13 mouse cellular contexts compared by ENCODE assay signal in the genomic region with DNA sequence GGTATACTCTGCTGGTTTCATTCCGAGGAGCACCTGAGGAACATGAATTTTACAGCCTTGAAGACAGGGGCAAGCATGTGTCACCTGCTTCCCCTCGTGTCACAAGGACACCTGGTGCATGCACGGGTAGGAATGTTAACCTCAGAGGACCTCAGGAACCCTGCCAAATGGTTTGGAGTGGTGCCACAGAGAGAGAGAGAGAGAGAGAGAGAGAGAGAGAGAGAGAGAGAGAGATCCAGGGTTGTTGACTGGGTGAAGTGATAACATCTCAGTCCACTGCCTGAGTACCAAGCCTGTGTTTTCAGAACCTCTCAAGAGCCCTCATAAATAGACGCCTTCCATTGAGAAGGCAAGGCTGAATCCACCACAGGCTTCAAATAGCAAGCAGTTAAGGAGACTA. TPM values are rescaled to one million over a fixed set of nuclear protein-coding genes. Genes with fewer than 3 reads are reported as not detected.
DNase-seq lines count a peak whose midpoint lies in the region; ATAC-seq and TF ChIP-seq lines count a peak whose summit lies in the region.
"Had no signal": no experiment of that assay in that cellular context is flagged by ENCODE, and none has a peak within 500 bp of the region (broad histone marks: within the 10 kb centered on the region; RNA-seq: fewer than 3 reads in every experiment).

No protein-coding gene starts in this region.

- H3K9me3 ChIP-seq in kidney, embryonic 16.5 days (ENCODE audit: low read length): no peaks in the 10 kb centered on the region
- no peaks in the 10 kb centered on the region for H3K9me3 ChIP-seq in hindbrain, embryonic 15.5 days
- no peaks in the 10 kb centered on the region for H3K9me3 ChIP-seq in lung, postnatal 0 days (ENCODE audit: low read length)
- H3K9me3 ChIP-seq: embryonic facial prominence, embryonic 15.5 days; midbrain, embryonic 12.5 days had no signal

- no peaks in the 10 kb centered on the region for H3K4me1 ChIP-seq in kidney, embryonic 16.5 days (ENCODE audit: insufficient read depth, low read length)
- peaks cover 19% of the 10 kb centered on the region for H3K4me1 ChIP-seq in hindbrain, embryonic 15.5 days (replicated peaks)
- no peaks in the 10 kb centered on the region for H3K4me1 ChIP-seq in lung, postnatal 0 days (ENCODE audit: insufficient read depth, low read depth, low read length)
- H3K4me1 ChIP-seq: embryonic facial prominence, embryonic 15.5 days had no signal

- no peak for ATAC-seq in kidney, embryonic 16.5 days (ENCODE audit: low FRiP score, low TSS enrichment)
- ATAC-seq in hindbrain, embryonic 15.5 days (ENCODE audit: low FRiP score, low read depth): no peak
- peak; percentile 56 for ATAC-seq in lung, postnatal 0 days

- TF ChIP-seq EP300 in lung, postnatal 0 days (IDR thresholded peaks at IDR 0.05): no peak

- no peak overlapping the region for H3K27ac ChIP-seq in kidney, embryonic 16.5 days (ENCODE audit: low read length)
- H3K27ac ChIP-seq in hindbrain, embryonic 15.5 days (replicated peaks): 0 out of 2 replicates have a peak overlapping the region, but pooled peaks have one; percentile 38
- no peak overlapping the region for H3K27ac ChIP-seq in lung, postnatal 0 days (ENCODE audit: low read length)
- H3K27ac ChIP-seq: embryonic facial prominence, embryonic 15.5 days; gastrocnemius, adult 2 months; midbrain, embryonic 12.5 days had no signal

- H3K27me3 ChIP-seq in kidney, embryonic 16.5 days (ENCODE audit: insufficient read depth, low read length): no peaks in the 10 kb centered on the region
- H3K27me3 ChIP-seq in hindbrain, embryonic 15.5 days: no peaks in the 10 kb centered on the region
- H3K27me3 ChIP-seq in lung, postnatal 0 days (replicated peaks; ENCODE audit: insufficient read depth, low read length): no peaks in the 10 kb centered on the region
- H3K27me3 ChIP-seq: embryonic facial prominence, embryonic 15.5 days had no signal

- no peak overlapping the region for H3K9ac ChIP-seq in kidney, embryonic 16.5 days (replicated peaks; ENCODE audit: low read length)
- H3K9ac ChIP-seq in hindbrain, embryonic 15.5 days: no peak overlapping the region
- no peak overlapping the region for H3K9ac ChIP-seq in lung, postnatal 0 days (replicated peaks; ENCODE audit: low read depth)
- H3K9ac ChIP-seq: embryonic facial prominence, embryonic 15.5 days; midbrain, embryonic 12.5 days had no signal

- H3K36me3 ChIP-seq in kidney, embryonic 16.5 days (ENCODE audit: insufficient read depth, low read length): no peaks in the 10 kb centered on the region
- H3K36me3 ChIP-seq in hindbrain, embryonic 15.5 days: no peaks in the 10 kb centered on the region
- H3K36me3 ChIP-seq in lung, postnatal 0 days (ENCODE audit: insufficient read depth, low read length): no peaks in the 10 kb centered on the region
- H3K36me3 ChIP-seq: embryonic facial prominence, embryonic 15.5 days; midbrain, embryonic 12.5 days had no signal

- H3K4me3 ChIP-seq in kidney, embryonic 16.5 days (ENCODE audit: low read length): no peak overlapping the region
- no peak overlapping the region for H3K4me3 ChIP-seq in hindbrain, embryonic 15.5 days
- H3K4me3 ChIP-seq in lung, postnatal 0 days (ENCODE audit: low read depth, low read length): no peak overlapping the region
- H3K4me3 ChIP-seq: embryonic facial prominence, embryonic 15.5 days; gastrocnemius, adult 2 months; midbrain, embryonic 12.5 days had no signal

- no peak for TF ChIP-seq CTCF in lung, postnatal 0 days (IDR thresholded peaks at IDR 0.05)

- H3K4me2 ChIP-seq in kidney, embryonic 16.5 days (replicated peaks; ENCODE audit: low read depth, low read length): no peak overlapping the region
- no peak overlapping the region for H3K4me2 ChIP-seq in hindbrain, embryonic 15.5 days
- H3K4me2 ChIP-seq in lung, postnatal 0 days (replicated peaks; ENCODE audit: low read depth, low read length): no peak overlapping the region
- H3K4me2 ChIP-seq: embryonic facial prominence, embryonic 15.5 days; midbrain, embryonic 12.5 days had no signal

- peak; percentile 19 for DNase-seq in adrenal gland, postnatal 10 days
- no peak for DNase-seq in adrenal gland, adult 2 months
- DNase-seq in kidney, adult 11 months: peak; percentile 37
- DNase-seq in lung, postnatal 0 days (ENCODE audit: low spot score): peak; percentile 12
- no peak for DNase-seq in layer of hippocampus, postnatal 36 days
- no peak for DNase-seq in urinary bladder, adult 2 months (ENCODE audit: low spot score)
- DNase-seq: adrenal gland, postnatal 25 days; cerebellum, adult 8-10 months; gastrocnemius, adult 2 months had no signal

- 39% methylated on average over 4 of the region's 4 CpGs for WGBS in kidney, embryonic 16.5 days
- WGBS in hindbrain, embryonic 15.5 days: 55% methylated on average over 4 of the region's 4 CpGs
- 18% methylated on average over 4 of the region's 4 CpGs for WGBS in lung, postnatal 0 days

RNA-seq across cellular contexts. Expression of a gene that starts 12.0 kb away (rescaled TPM):
- 10 to 100 TPM; 30.1 to 35.3 TPM for total RNA-seq in adrenal gland, postnatal 10 days (2021)
- 100 to 1,000 TPM; 116 to 371 TPM for total RNA-seq in adrenal gland, adult 2 months (2021)
- polyA plus RNA-seq in adrenal gland, adult 2 months (2012; rRNA removed): 5.1 and 23.5 TPM in 2 replicates
- 67.5 and 68.8 TPM in 2 replicates for polyA plus RNA-seq in kidney, embryonic 16.5 days (2015; fragmentation: Nextera tagmentation; extraction: Ambion mirVana)
- 97.4 and 97.6 TPM in 2 replicates for polyA plus RNA-seq in hindbrain, embryonic 15.5 days (2015; fragmentation: Nextera tagmentation; extraction: Ambion mirVana)
- 7.3 and 14.7 TPM in 2 replicates for polyA plus RNA-seq in lung, postnatal 0 days (2015; fragmentation: Nextera tagmentation; extraction: Ambion mirVana)
- total RNA-seq in layer of hippocampus, postnatal 36 days (2021): 100 to 1,000 TPM; 397 to 414 TPM
- polyA plus RNA-seq in urinary bladder, adult 2 months (2012; rRNA removed): 42.5 and 48.5 TPM in 2 replicates

RNA-seq across cellular contexts. Expression of a gene that starts 29.8 kb away (rescaled TPM):
- total RNA-seq in adrenal gland, postnatal 10 days (2021): 10 to 100 TPM; 16.6 to 18.1 TPM
- 10 to 100 TPM; 20.3 to 24.7 TPM for total RNA-seq in adrenal gland, adult 2 months (2021)
- polyA plus RNA-seq in adrenal gland, adult 2 months (2012; rRNA removed): 8.1 and 11.2 TPM in 2 replicates
- 17.4 and 17.5 TPM in 2 replicates for polyA plus RNA-seq in kidney, embryonic 16.5 days (2015; fragmentation: Nextera tagmentation; extraction: Ambion mirVana)
- 14.8 TPM in 2 replicates for polyA plus RNA-seq in hindbrain, embryonic 15.5 days (2015; fragmentation: Nextera tagmentation; extraction: Ambion mirVana)
- 5.0 and 5.1 TPM in 2 replicates for polyA plus RNA-seq in lung, postnatal 0 days (2015; fragmentation: Nextera tagmentation; extraction: Ambion mirVana)
- total RNA-seq in layer of hippocampus, postnatal 36 days (2021): 10 to 100 TPM; 11.6 to 11.8 TPM
- polyA plus RNA-seq in urinary bladder, adult 2 months (2012; rRNA removed): 8.9 and 9.3 TPM in 2 replicates

Comparison
In these comparisons a context has a peak if more than half of its experiments do, and no peak if none do; other contexts are left out.
1. DNase-seq: peak in adrenal gland, postnatal 10 days (single experiment), kidney, adult 11 months (single experiment) and lung, postnatal 0 days (single experiment); none in adrenal gland, adult 2 months (single experiment), layer of hippocampus, postnatal 36 days (0 of 2) and urinary bladder, adult 2 months (single experiment).